Mouse (Mus musculus) embryo, embryonic 9.5 days (tissue): ENCODE measurements at regions not wholly inside any gene's neighbourhood (a gene's known extent, or its start where the extent isn't known, plus 50 kb on each side); places are given as distances from the start of the nearest gene placed in this dataset.

Experiments used
- DNase-seq: peaks from one replicate; pipeline ENCODE4 v3.0.0-alpha.2; 2017; ENCODE audit errors: extremely low spot score

GRCm38 (mm10) chr1:128675538-128675937 is 83.4 kb upstream of the Cxcr4 start:
- no peak for DNase-seq

GRCm38 (mm10) chr1:128672306-128672705 is 80.2 kb upstream of the Cxcr4 start:
- no peak for DNase-seq

- no peak for DNase-seq
These were observed 79.4 kb upstream of the Cxcr4 start for GRCm38 (mm10) chr1:128671495-128671894.

- DNase-seq, result no peak
These were observed 78.9 kb upstream of the Cxcr4 start for GRCm38 (mm10) chr1:128671016-128671415.

GRCm38 (mm10) chr1:128669241-128669666 is 77.2 kb upstream of the Cxcr4 start:
- no peak for DNase-seq

- DNase-seq, result no peak
These were observed 76.6 kb upstream of the Cxcr4 start for GRCm38 (mm10) chr1:128668718-128669117.

GRCm38 (mm10) chr1:128667121-128667762 is 75.1 kb upstream of the Cxcr4 start:
- no peak for DNase-seq

GRCm38 (mm10) chr1:128663207-128663606 is 71.1 kb upstream of the Cxcr4 start:
- DNase-seq, result no peak

- no peak for DNase-seq
These were observed 67.8 kb upstream of the Cxcr4 start for GRCm38 (mm10) chr1:128659857-128660256.

GRCm38 (mm10) chr1:128658802-128659201 is 66.7 kb upstream of the Cxcr4 start:
- no peak for DNase-seq

- no peak for DNase-seq
These were observed 62.2 kb upstream of the Cxcr4 start for GRCm38 (mm10) chr1:128654099-128654862.

GRCm38 (mm10) chr1:128650596-128650995 is 58.5 kb upstream of the Cxcr4 start:
- no peak for DNase-seq

GRCm38 (mm10) chr1:128649490-128650178 is 57.5 kb upstream of the Cxcr4 start:
- no peak for DNase-seq

- peak; percentile 47 for DNase-seq
These were observed 51.3 kb upstream of the Cxcr4 start for GRCm38 (mm10) chr1:128643316-128643776.

- DNase-seq, result no peak
These were observed 50.1 kb upstream of the Cxcr4 start for GRCm38 (mm10) chr1:128642212-128642611.
